12 mouse cellular contexts compared by ENCODE assay signal in the genomic region with DNA sequence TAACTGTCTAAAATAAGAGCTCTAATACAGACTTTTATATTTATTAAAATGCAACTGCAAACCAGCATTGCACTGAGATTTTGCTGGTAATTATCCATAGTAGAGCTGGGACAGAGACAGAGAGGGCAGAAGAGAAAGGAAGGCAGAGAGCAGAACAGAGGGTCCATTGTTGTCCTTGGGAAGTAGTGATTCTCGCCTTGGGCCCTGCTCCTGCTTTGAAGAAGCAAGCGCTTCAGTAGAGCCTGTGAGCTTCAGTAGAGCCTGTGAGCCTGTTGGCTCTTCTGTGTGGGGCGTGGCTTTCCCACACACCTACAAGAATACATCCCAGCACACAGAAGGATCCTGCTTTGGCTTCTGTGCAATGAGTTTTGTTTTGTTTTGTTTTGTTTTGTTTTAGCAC. TPM values are rescaled to one million over a fixed set of nuclear protein-coding genes. Genes with fewer than 3 reads are reported as not detected.
DNase-seq lines count a peak whose midpoint lies in the region; ATAC-seq and TF ChIP-seq lines count a peak whose summit lies in the region.
"Had no signal": no experiment of that assay in that cellular context is flagged by ENCODE, and none has a peak within 500 bp of the region (broad histone marks: within the 10 kb centered on the region; RNA-seq: fewer than 3 reads in every experiment).

No protein-coding gene starts in this region.

- no peak overlapping the region for H3K4me3 ChIP-seq in lung, embryonic 14.5 days (ENCODE audit: low read depth, low read length)
- H3K4me3 ChIP-seq in forebrain, embryonic 11.5 days (ENCODE audit: low read depth, low read length): no peak overlapping the region
- H3K4me3 ChIP-seq in hindbrain, embryonic 16.5 days (ENCODE audit: low read length): no peak overlapping the region
- no peak overlapping the region for H3K4me3 ChIP-seq in neural tube, embryonic 14.5 days (ENCODE audit: low read depth, low read length)
- no peak overlapping the region for H3K4me3 ChIP-seq in liver, embryonic 12.5 days
- no peak overlapping the region for H3K4me3 ChIP-seq in lung, adult 2 months (replicated peaks; ENCODE audit: extremely low read depth, low read depth, low read length)

- TF ChIP-seq POLR2A in lung, adult 2 months (IDR thresholded peaks at IDR 0.05; ENCODE audit: borderline replicate concordance, extremely low read depth, low read depth, low read length): no peak

- no peaks in the 10 kb centered on the region for H3K27me3 ChIP-seq in lung, embryonic 14.5 days (ENCODE audit: insufficient read depth, low read length)
- H3K27me3 ChIP-seq in forebrain, embryonic 11.5 days (ENCODE audit: control insufficient read depth, insufficient read depth, low read length): no peaks in the 10 kb centered on the region
- H3K27me3 ChIP-seq in hindbrain, embryonic 16.5 days (replicated peaks; ENCODE audit: control insufficient read depth, insufficient read depth, low read length): no peaks in the 10 kb centered on the region
- no peaks in the 10 kb centered on the region for H3K27me3 ChIP-seq in neural tube, embryonic 14.5 days (ENCODE audit: control insufficient read depth, insufficient read depth, low read length)
- H3K27me3 ChIP-seq in liver, embryonic 12.5 days (replicated peaks): no peaks in the 10 kb centered on the region
- H3K27me3 ChIP-seq: Patski had no signal

- WGBS in lung, embryonic 14.5 days: 54% methylated on average over 3 of the region's 3 CpGs
- 35% methylated on average over 3 of the region's 3 CpGs for WGBS in forebrain, embryonic 11.5 days
- 50% methylated on average over 3 of the region's 3 CpGs for WGBS in hindbrain, embryonic 16.5 days
- WGBS in neural tube, embryonic 14.5 days: 37% methylated on average over 3 of the region's 3 CpGs
- 67% methylated on average over 3 of the region's 3 CpGs for WGBS in liver, embryonic 12.5 days (ENCODE audit: insufficient replicate concordance)
- WGBS in lung, adult 2 months: 63% methylated on average over 3 of the region's 3 CpGs

- no peak overlapping the region for H3K27ac ChIP-seq in lung, embryonic 14.5 days (ENCODE audit: low read depth)
- H3K27ac ChIP-seq in forebrain, embryonic 11.5 days (ENCODE audit: low read depth, low read length): peak overlapping the region; percentile 63; the same call in 1 of the 2 replicates
- peak overlapping the region; percentile 29; the same call in 1 of the 2 replicates for H3K27ac ChIP-seq in hindbrain, embryonic 16.5 days (ENCODE audit: low read depth, low read length)
- no peak overlapping the region; the same call in 1 of the 2 replicates for H3K27ac ChIP-seq in neural tube, embryonic 14.5 days (ENCODE audit: low read depth, low read length)
- no peak overlapping the region for H3K27ac ChIP-seq in liver, embryonic 12.5 days

- H3K4me1 ChIP-seq in lung, embryonic 14.5 days (ENCODE audit: insufficient read depth): no peaks in the 10 kb centered on the region
- H3K4me1 ChIP-seq in forebrain, embryonic 11.5 days (replicated peaks; ENCODE audit: control insufficient read depth, insufficient read depth, low read length): no peaks in the 10 kb centered on the region
- H3K4me1 ChIP-seq in hindbrain, embryonic 16.5 days (ENCODE audit: control insufficient read depth, insufficient read depth, low read depth, low read length): no peaks in the 10 kb centered on the region
- H3K4me1 ChIP-seq in neural tube, embryonic 14.5 days (ENCODE audit: control insufficient read depth, insufficient read depth, low read length): no peaks in the 10 kb centered on the region
- H3K4me1 ChIP-seq in liver, embryonic 12.5 days: no peaks in the 10 kb centered on the region
- no peaks in the 10 kb centered on the region for H3K4me1 ChIP-seq in lung, adult 2 months (ENCODE audit: control insufficient read depth, insufficient read depth, low read length)

- DNase-seq in lung, embryonic 14.5 days: peak; percentile 18
- no peak for DNase-seq in lung, postnatal 4 days
- DNase-seq in forebrain, embryonic 11.5 days (ENCODE audit: low spot score): peak; percentile 58
- no peak for DNase-seq in lung, adult 2 months
- no peak for DNase-seq in cerebellum, adult 11 months
- DNase-seq: cerebellum, postnatal 25 days; kidney, postnatal 14 days had no signal

- no peak overlapping the region for H3K4me2 ChIP-seq in lung, embryonic 14.5 days
- no peak overlapping the region for H3K4me2 ChIP-seq in forebrain, embryonic 11.5 days (ENCODE audit: low read depth, low read length, severe bottlenecking)
- H3K4me2 ChIP-seq in hindbrain, embryonic 16.5 days (ENCODE audit: low read length): no peak overlapping the region
- no peak overlapping the region for H3K4me2 ChIP-seq in neural tube, embryonic 14.5 days (ENCODE audit: low read depth, low read length)
- no peak overlapping the region for H3K4me2 ChIP-seq in liver, embryonic 12.5 days
- H3K4me2 ChIP-seq: liver, embryonic 11.5 days had no signal

- no peak for TF ChIP-seq CTCF in lung, embryonic 14.5 days (IDR thresholded peaks at IDR 0.05; ENCODE audit: low read depth)
- no peak for TF ChIP-seq CTCF in lung, adult 2 months (IDR thresholded peaks at IDR 0.05; ENCODE audit: insufficient read depth, low read length)

- H3K9me3 ChIP-seq in lung, embryonic 14.5 days (ENCODE audit: low read depth, low read length): no peaks in the 10 kb centered on the region
- H3K9me3 ChIP-seq in forebrain, embryonic 11.5 days (ENCODE audit: control insufficient read depth, low read length): no peaks in the 10 kb centered on the region
- no peaks in the 10 kb centered on the region for H3K9me3 ChIP-seq in hindbrain, embryonic 16.5 days (ENCODE audit: control insufficient read depth, low read length)
- H3K9me3 ChIP-seq in neural tube, embryonic 14.5 days (ENCODE audit: control insufficient read depth, low read length): no peaks in the 10 kb centered on the region
- H3K9me3 ChIP-seq in liver, embryonic 12.5 days (replicated peaks): no peaks in the 10 kb centered on the region

- no peaks in the 10 kb centered on the region for H3K36me3 ChIP-seq in lung, embryonic 14.5 days (ENCODE audit: insufficient read depth)
- no peaks in the 10 kb centered on the region for H3K36me3 ChIP-seq in forebrain, embryonic 11.5 days (ENCODE audit: control insufficient read depth, insufficient read depth, low read length)
- no peaks in the 10 kb centered on the region for H3K36me3 ChIP-seq in hindbrain, embryonic 16.5 days (ENCODE audit: control insufficient read depth, insufficient read depth, low read length)
- no peaks in the 10 kb centered on the region for H3K36me3 ChIP-seq in neural tube, embryonic 14.5 days (ENCODE audit: control insufficient read depth, insufficient read depth, low read length)
- no peaks in the 10 kb centered on the region for H3K36me3 ChIP-seq in liver, embryonic 12.5 days

- no peak overlapping the region for H3K9ac ChIP-seq in lung, embryonic 14.5 days
- no peak overlapping the region for H3K9ac ChIP-seq in forebrain, embryonic 11.5 days (ENCODE audit: low read length)
- no peak overlapping the region for H3K9ac ChIP-seq in hindbrain, embryonic 16.5 days (ENCODE audit: low read depth, low read length)
- no peak overlapping the region for H3K9ac ChIP-seq in neural tube, embryonic 14.5 days (replicated peaks; ENCODE audit: low read depth, low read length)
- H3K9ac ChIP-seq in liver, embryonic 12.5 days: no peak overlapping the region; the same call in 1 of the 2 replicates

- ATAC-seq in lung, embryonic 14.5 days (ENCODE audit: insufficient read depth): no peak
- peak; percentile 84 for ATAC-seq in forebrain, embryonic 11.5 days (replicated peaks; ENCODE audit: low FRiP score)
- ATAC-seq in hindbrain, embryonic 16.5 days: peak; percentile 72
- ATAC-seq in neural tube, embryonic 14.5 days (ENCODE audit: low read depth): peak; percentile 60; the same call in 1 of the 2 replicates
- ATAC-seq in liver, embryonic 12.5 days: no peak
- ATAC-seq: Patski had no signal

RNA-seq across cellular contexts. Expression of gene Cd47, which starts 47.0 kb away (rescaled TPM):
- polyA plus RNA-seq in lung, embryonic 14.5 days (2014; fragmentation: Nextera tagmentation; extraction: Ambion mirVana): 96.3 and 104 TPM in 2 replicates
- 45.4 and 47.6 TPM in 2 replicates for polyA plus RNA-seq in forebrain, embryonic 11.5 days (2014; fragmentation: Nextera tagmentation; extraction: Ambion mirVana)
- 172 and 192 TPM in 2 replicates for polyA plus RNA-seq in hindbrain, embryonic 16.5 days (2015; fragmentation: Nextera tagmentation; extraction: Ambion mirVana)
- 139 and 166 TPM in 2 replicates for polyA plus RNA-seq in neural tube, embryonic 14.5 days (2014; fragmentation: Nextera tagmentation; extraction: Ambion mirVana)
- 308 and 327 TPM in 2 replicates for polyA plus RNA-seq in liver, embryonic 12.5 days (2016; fragmentation: Nextera tagmentation; extraction: Ambion mirVana)
- 80.1 and 82.2 TPM in 2 replicates for polyA plus RNA-seq in lung, adult 2 months (2012; rRNA removed)

RNA-seq across cellular contexts. Expression of gene Ift57, which starts 54.3 kb away (rescaled TPM):
- polyA plus RNA-seq in lung, embryonic 14.5 days (2014; fragmentation: Nextera tagmentation; extraction: Ambion mirVana): 31.0 and 31.9 TPM in 2 replicates
- 27.6 and 30.5 TPM in 2 replicates for polyA plus RNA-seq in forebrain, embryonic 11.5 days (2014; fragmentation: Nextera tagmentation; extraction: Ambion mirVana)
- 42.2 and 43.8 TPM in 2 replicates for polyA plus RNA-seq in hindbrain, embryonic 16.5 days (2015; fragmentation: Nextera tagmentation; extraction: Ambion mirVana)
- 37.8 and 38.9 TPM in 2 replicates for polyA plus RNA-seq in neural tube, embryonic 14.5 days (2014; fragmentation: Nextera tagmentation; extraction: Ambion mirVana)
- 7.9 and 8.0 TPM in 2 replicates for polyA plus RNA-seq in liver, embryonic 12.5 days (2016; fragmentation: Nextera tagmentation; extraction: Ambion mirVana)
- polyA plus RNA-seq in lung, adult 2 months (2012; rRNA removed): 4.5 and 5.8 TPM in 2 replicates

Comparison
In these comparisons a context has a peak if more than half of its experiments do, and no peak if none do; other contexts are left out.
1. DNase-seq: peak in lung, embryonic 14.5 days (single experiment) and forebrain, embryonic 11.5 days (single experiment); none in lung, postnatal 4 days (0 of 2), lung, adult 2 months (single experiment) and cerebellum, adult 11 months (single experiment).
2. ATAC-seq: peak in forebrain, embryonic 11.5 days (single experiment), hindbrain, embryonic 16.5 days (single experiment) and neural tube, embryonic 14.5 days (single experiment); none in lung, embryonic 14.5 days (single experiment) and liver, embryonic 12.5 days (single experiment).
3. H3K27ac ChIP-seq: peak in forebrain, embryonic 11.5 days (single experiment) and hindbrain, embryonic 16.5 days (single experiment); none in lung, embryonic 14.5 days (single experiment), neural tube, embryonic 14.5 days (single experiment) and liver, embryonic 12.5 days (single experiment).